Mouse (Mus musculus) layer of hippocampus, adult 8-10 months (tissue): ENCODE measurements around the gene Zfp651. TPM values are rescaled to one million over a fixed set of nuclear protein-coding genes. Genes with fewer than 3 reads are reported as not detected.
A peak's percentile ranks its signal among the peaks of the same experiment; 100 is the strongest.

Experiments
- DNase-seq, 2 experiments: peaks; one replicate each; pipeline ENCODE4 v3.0.0; 2022; ENCODE audit warnings: low spot score in 2 of 2
- total RNA-seq, 4 experiments: library from RNA; stranded (reverse); gene quantifications; 2 replicates each; pipeline ENCODE4 v1.2.4; 2022

Gene Zfp651
- total RNA-seq, 4 experiments from 2014 or later = 97.3 to 102 (median 99.5) TPM

DNA sequence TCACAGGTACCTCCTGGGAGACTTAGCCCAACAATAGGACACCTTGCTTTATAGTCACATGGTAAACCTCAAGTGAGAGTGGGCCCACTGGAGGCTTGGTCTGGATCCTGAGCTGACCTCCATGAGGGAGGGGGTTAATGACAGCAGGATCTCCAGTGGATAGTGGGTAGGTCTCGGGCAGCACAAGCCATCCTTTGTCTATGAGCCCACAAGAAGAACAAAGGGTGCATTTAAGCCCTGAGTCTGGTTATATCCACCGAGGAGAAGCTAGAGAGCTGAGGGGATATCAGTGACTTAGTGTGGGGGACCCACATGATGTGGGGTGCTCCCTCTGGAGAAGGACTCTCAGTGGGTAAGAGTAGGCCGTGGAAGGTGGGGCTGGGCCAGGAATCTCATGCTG lies 49.4 kb downstream of the Zfp651 start:
- no peak for DNase-seq

DNA sequence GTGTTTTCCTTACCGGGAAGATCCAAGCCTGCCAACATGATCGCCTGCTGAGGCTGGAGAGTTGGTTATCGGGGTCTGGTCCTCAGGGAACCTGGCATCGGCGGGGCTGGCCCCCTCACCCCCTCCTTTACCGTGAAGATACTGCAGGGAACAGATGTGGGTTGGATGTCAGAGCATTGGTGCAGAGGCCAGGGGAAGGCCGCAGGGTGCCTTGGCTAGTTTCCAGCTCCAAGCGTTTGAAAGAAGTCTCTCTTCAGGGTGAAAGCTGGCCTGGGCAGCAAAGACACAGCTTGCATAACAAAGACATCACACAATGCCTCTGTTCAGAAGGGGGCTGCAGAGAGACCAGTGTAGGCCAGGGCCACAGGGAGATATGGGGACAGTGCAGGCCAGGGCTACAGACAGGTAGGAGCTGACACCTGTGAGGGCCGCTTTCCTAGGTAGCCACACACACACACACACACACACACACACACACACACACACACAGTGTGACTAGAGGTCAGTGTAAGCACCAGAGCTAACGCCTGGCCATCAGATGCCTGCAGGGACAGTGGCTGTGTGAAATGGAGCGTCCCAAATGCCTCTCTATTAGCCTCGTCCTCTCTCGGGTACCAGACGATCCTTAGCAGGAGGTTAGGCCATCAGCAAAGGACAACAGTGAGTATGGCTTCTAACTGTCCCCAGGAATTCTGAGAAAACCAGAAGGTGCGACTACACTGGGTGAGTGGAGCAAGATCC lies 51.1 kb downstream of the Zfp651 start:
- DNase-seq = peak; percentile 84 to 86

DNA sequence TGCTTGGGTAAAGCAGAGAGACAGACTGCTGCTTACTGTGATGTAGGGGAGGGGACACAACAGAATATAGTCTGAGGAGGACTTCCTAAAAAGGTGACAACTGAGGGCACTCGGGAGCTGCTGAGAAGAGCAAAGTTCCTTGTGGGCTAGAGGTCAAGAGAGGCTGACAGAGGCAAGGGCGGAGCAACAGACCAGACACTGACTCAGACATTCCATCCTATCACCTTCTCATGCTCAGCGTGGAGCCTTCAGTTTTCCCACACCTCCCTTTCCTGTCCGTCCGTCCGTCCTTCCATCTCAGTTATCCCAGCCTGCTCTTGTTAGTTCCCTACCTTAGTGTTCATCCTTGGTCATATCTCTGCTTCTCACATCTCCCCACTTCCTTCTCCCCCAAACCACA lies 56.1 kb downstream of the Zfp651 start:
- no peak for DNase-seq

DNA sequence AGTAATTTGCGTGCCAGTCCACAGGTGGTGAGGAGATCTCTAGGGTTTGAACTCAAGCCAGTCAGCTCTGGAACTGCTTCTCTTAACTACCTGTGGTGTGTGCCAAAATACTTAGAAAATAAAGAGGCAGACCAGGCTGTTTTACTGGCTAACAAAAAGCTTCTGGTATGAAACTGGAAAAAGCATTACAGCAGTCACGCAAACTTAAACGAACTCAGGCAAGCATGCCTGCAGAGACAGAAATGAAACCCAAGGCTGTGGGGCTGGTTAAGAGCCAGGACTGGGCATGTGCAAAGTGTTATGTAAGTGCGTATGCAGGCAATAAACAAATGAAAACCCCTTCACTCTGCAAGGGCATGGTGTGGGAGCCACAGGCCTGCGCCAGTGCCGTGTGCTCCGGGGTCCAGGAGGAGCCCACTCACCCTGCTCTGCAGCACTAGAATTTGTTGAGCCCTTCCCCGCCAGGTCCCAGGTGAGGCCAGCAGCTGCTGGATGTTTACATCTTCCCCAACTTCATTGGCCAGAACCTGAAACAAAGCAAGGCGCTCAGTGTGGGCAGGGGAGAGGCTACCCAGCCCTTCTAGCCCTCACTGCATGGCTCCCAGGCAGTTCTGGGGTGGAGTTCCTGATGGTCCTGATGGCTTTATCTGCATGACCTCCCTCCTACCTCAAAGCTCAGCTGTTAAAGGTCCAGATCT lies 60.1 kb downstream of the Zfp651 start:
- DNase-seq = peak in 1 of 2 experiments; percentile 38

DNA sequence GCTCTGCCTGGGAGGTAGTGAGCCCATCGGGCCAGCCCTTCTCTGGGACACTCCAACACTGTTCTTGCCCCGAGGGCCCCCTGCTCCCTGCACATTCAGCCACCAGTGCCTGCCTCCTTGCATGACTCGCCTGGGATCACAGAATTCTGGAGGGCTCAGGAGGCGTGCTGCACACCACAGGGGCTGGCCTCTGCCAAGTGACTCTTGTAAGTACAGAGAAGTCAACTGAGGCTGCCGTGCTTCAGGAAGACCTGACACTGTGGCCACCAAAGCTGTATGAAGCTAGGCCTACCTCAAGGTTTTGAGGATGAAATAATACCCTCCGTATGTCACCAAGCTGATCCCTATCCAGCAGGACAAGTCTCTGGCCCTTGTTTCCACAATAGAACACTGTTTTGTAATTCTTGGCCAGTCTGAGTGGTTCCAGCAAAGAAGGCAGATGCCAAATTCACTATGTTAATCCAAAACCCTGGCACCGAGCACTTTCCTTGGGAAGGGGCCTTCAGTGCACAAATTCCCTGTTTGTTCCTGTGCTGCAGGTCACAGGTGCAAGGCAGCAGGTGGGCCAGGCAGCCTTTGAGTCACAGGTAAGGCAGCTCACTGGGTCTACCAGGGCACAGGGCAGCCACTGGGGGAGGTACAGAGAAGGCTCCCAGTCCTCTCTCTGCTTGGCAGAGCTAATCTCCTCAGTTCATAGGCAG lies 60.8 kb downstream of the Zfp651 start:
- DNase-seq = no peak

DNA sequence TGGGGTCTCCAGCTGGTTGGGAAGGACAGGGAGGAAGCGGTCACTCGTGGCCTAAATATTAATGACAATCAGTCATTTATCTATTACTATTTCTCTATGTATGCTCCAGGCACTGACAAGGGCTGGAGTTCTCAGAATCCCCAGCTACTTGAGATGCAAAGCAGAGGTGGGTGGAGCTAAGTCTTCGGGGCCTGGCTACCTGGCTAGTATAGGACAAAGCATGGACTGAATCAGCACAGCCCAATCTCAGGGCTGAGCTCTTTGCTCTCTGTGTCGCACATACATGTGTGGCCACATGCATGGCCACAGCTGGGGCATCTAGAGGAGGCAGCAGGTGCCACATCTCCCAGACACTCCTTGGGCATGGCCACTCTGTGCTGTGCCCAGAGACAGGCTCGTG lies 61.6 kb downstream of the Zfp651 start:
- DNase-seq = no peak

Other genes starting within 250 kb of the Zfp651 start
- 1 to 10 TPM in 3 of 4 experiments, under 1 TPM in 1; 0.80 to 4.4 (median 3.2) TPM for gene Lyzl4, start 117.2 kb upstream of the Zfp651 start, total RNA-seq
- gene Vipr1, start 116.6 kb upstream of the Zfp651 start, total RNA-seq = 10 to 100 TPM; 17.8 to 20.5 (median 18.4) TPM
- gene Sec22c, start 53.8 kb upstream of the Zfp651 start, total RNA-seq = 10 to 100 TPM; 22.7 to 34.7 (median 29.1) TPM
- gene Ss18l2, start 49.0 kb upstream of the Zfp651 start, total RNA-seq = 10 to 100 TPM; 64.8 to 73.8 (median 69.7) TPM
- gene Nktr, start 40.2 kb upstream of the Zfp651 start, total RNA-seq = 100 to 1,000 TPM in 3 of 4 experiments, 10 to 100 TPM in 1; 96.7 to 159 (median 122) TPM
- 1 to 10 TPM; 3.5 to 5.7 (median 4.4) TPM for gene Klhl40, start 18.3 kb downstream of the Zfp651 start, total RNA-seq
- 10 to 100 TPM; 15.2 to 23.6 (median 20.1) TPM for gene Hhatl, start 33.2 kb downstream of the Zfp651 start, total RNA-seq
- 10 to 100 TPM in 1 of 4 experiments, 1 to 10 TPM in 3; 4.3 to 10.7 (median 9.4) TPM for gene Ccdc13, start 80.1 kb downstream of the Zfp651 start, total RNA-seq
- 10 to 100 TPM; 73.8 to 88.7 (median 86.3) TPM for gene Higd1a, start 99.0 kb downstream of the Zfp651 start, total RNA-seq
- 1 to 10 TPM; 1.8 to 2.8 (median 2.2) TPM for gene Ackr2, start 139.0 kb downstream of the Zfp651 start, total RNA-seq
- gene Cyp8b1, start 157.0 kb downstream of the Zfp651 start, total RNA-seq = not detected
- gene Fam198a, start 191.7 kb downstream of the Zfp651 start, total RNA-seq = 1 to 10 TPM; 5.4 to 7.6 (median 7.0) TPM
- gene Pomgnt2, start 237.8 kb downstream of the Zfp651 start, total RNA-seq = 10 to 100 TPM; 37.2 to 46.1 (median 43.4) TPM